Mouse (Mus musculus) limb, embryonic 13.5 days (tissue): ENCODE results near the gene Cemip. TPM values are rescaled to one million over a fixed set of nuclear protein-coding genes. Genes with fewer than 3 reads are reported as not detected.

Experiments
- ATAC-seq: fragments of 200-750 bp; cut with Nextera tagmentation; 2 replicates; pipeline ENCODE4 v1.8.0; 2017; ENCODE audit warnings: low read depth, moderate number of reproducible peaks, moderate TSS enrichment; ENCODE audit not compliant: low FRiP score
- H3K27ac ChIP-seq: fragments of 300-500 bp; sonication (generic); 2 replicates; pipeline ENCODE4 v1.5.1; 2015; ENCODE audit warnings: inconsistent platforms, mild to moderate bottlenecking, moderate library complexity
- H3K27me3 ChIP-seq: fragments of 300-500 bp; sonication (generic); 2 replicates; pipeline ENCODE4 v1.6.1; 2015; ENCODE audit warnings: mild to moderate bottlenecking, inconsistent platforms
- H3K36me3 ChIP-seq: fragments of 300-500 bp; sonication (generic); 2 replicates; pipeline ENCODE4 v1.6.1; 2015; ENCODE audit warnings: inconsistent platforms, mild to moderate bottlenecking, moderate library complexity
- H3K4me1 ChIP-seq: fragments of 300-500 bp; sonication (generic); 2 replicates; pipeline ENCODE4 v1.6.1; 2015; ENCODE audit warnings: inconsistent platforms
- H3K4me2 ChIP-seq: fragments of 300-500 bp; sonication (generic); replicated peaks from 2 replicates; pipeline ENCODE4 v1.6.1; 2015; ENCODE audit warnings: inconsistent platforms, mild to moderate bottlenecking, moderate library complexity
- H3K4me3 ChIP-seq: fragments of 300-500 bp; sonication (generic); 2 replicates; pipeline ENCODE4 v1.5.1; 2015; ENCODE audit warnings: moderate library complexity, mild to moderate bottlenecking, inconsistent platforms
- H3K9ac ChIP-seq: fragments of 300-500 bp; sonication (generic); 2 replicates; pipeline ENCODE4 v1.6.1; 2015; ENCODE audit warnings: mild to moderate bottlenecking, inconsistent platforms
- H3K9me3 ChIP-seq: fragments of 300-500 bp; sonication (generic); 2 replicates; pipeline ENCODE4 v1.6.1; 2016; ENCODE audit warnings: inconsistent platforms
- WGBS: fragments of 180-500 bp; shearing (Covaris S2); methylation state at CpG from one replicate; pipeline ENCODE4 v1.1.7; 2015; 5-methylcytosine and 5-hydroxymethylcytosine counted together
- polyA plus RNA-seq: library from polyadenylated mRNA; unstranded; fragments of >200 nt; fragmentation: Nextera tagmentation; extraction: Ambion mirVana; gene quantifications from 2 replicates; pipeline ENCODE4 v1.2.1, GENCODE M21; 2015

Cemip gene
- polyA plus RNA-seq, 1 experiment from 2014 or later: 0.28 TPM

DNA sequence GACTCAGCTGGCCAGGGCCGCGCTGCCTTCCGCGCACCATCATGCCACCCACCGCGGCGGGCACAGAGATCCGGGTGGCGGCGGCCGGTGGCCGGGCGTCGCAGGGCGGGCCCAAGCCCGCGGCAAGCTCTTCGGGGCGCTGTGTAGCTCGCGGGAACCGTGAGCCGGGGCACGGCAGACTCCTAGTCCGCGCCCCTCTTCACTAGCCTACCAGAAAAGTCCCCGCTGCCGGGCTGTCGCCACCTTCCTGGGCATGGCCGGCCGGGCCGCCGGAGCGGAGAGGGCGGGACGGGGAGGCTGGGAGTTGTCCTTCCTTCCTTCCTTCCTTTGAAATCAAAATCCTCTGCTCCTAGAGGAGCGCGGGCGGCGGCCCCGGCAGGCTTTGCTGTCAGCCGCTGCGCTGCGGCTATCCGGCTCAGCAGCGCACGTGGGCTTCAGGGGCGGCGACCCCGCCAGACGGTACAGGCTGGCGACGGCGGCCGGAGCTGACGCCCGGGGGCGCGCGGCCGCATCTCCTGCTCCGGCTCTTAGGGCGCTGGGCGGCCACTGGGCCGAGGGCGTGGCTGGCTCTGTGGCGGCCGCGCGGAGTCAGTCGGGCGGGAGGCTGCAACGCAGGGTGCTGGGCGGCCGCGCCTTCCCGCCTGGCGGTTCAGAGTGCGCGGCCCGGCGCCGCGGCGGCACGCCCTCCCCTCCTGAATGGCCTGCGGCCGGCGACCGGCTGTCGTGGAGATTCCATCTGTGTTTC lies 202.9 kb downstream of the Cemip start:
- ATAC-seq: peak; percentile 74
- H3K4me1 ChIP-seq: peaks cover 54% of the 10 kb centered on the region
- under 1% methylated on average over 79 of the region's 91 CpGs for WGBS

More for the DNA sequence above, 202.9 kb downstream of the Cemip start:
- Histone ChIP-seq H3K27me3 (no peaks in the 10 kb centered on the region), H3K9me3 (no peaks in the 10 kb centered on the region), H3K36me3 (peaks cover 6% of the 10 kb centered on the region), H3K9ac (peak overlapping the region; percentile 92), H3K27ac (peak overlapping the region; percentile 94), H3K4me3 (peak overlapping the region; percentile 68), H3K4me2 (peak overlapping the region; percentile 96)

Other genes starting within 250 kb of the Cemip start
- 10.0 TPM in 2 replicates for gene Tlnrd1, start 202.2 kb downstream of the Cemip start, polyA plus RNA-seq
- gene Mesd, start 202.0 kb downstream of the Cemip start, polyA plus RNA-seq: 103 and 113 TPM in 2 replicates
- gene Abhd17c, start 65.4 kb upstream of the Cemip start, polyA plus RNA-seq: 25.4 and 33.4 TPM in 2 replicates